8 mouse cellular contexts compared by ENCODE assay signal in the genomic region with DNA sequence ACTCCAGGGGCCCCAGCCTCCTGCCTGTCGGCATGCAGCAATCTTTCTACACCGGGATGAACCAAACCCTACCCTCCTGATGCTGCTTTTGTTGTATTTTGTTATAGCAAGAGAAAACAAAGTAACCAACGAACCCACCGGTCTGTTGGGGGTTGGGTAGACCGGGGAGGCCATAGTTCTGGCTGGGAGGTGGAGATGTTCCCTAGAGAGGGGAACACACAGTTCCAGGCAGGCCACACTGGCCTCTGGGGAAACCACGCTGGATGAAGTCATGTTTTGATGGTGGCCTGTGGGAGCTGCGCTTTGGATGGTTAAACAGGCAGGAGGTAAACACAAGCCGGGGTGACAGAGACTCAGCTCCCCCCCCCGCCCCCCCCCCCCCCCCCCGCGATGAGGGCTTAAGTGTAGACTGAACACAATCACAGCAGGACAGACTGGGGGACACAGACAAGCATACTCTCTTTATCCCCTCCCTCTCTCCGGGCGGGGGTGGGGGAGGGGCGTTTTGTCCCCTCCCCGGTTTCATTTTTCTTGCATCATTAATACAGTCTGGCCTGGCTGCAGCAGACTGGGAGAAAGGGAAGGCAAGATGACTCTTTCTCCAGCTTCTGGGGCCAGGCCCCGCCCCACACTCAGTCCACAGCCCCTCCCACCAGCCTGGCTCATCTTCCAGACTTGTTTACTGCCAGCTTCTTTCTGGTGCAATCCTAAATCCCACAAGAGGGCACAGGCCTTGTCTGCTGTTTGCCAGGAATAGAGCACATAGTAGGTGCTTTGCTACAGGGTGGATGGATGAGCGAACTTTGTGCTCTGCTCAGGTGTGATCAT. TPM values are rescaled to one million over a fixed set of nuclear protein-coding genes. Genes with fewer than 3 reads are reported as not detected.
A peak's percentile ranks its signal among the peaks of the same experiment; 100 is the strongest.
DNase-seq lines count a peak whose midpoint lies in the region; ATAC-seq and TF ChIP-seq lines count a peak whose summit lies in the region.

No protein-coding gene starts in this region.

- H3K27ac ChIP-seq in CH12.LX (ENCODE audit: insufficient read depth, low read depth), result no peak overlapping the region
- peak overlapping the region; percentile 52 for H3K27ac ChIP-seq in gastrocnemius, adult 2 months
- H3K27ac ChIP-seq in kidney, embryonic 14.5 days (ENCODE audit: low read depth, low read length), result no peak overlapping the region
- no peak overlapping the region for H3K27ac ChIP-seq in midbrain, embryonic 13.5 days

- H3K79me2 ChIP-seq in CH12.LX (replicated peaks; ENCODE audit: control insufficient read depth, extremely low read depth, insufficient read depth, poor library complexity, severe bottlenecking), result no peaks in the 10 kb centered on the region

- no peak for TF ChIP-seq CTCF in CH12.LX (conservative IDR thresholded peaks at IDR 0.05 in 1 of 2, IDR thresholded peaks at IDR 0.05 in 1 of 2; ENCODE audit: low read depth in 2 of 2, low read length in 2 of 2)
- no peak for TF ChIP-seq CTCF in gastrocnemius, adult 2 months (IDR thresholded peaks at IDR 0.05)

- no peak overlapping the region for H3K9ac ChIP-seq in CH12.LX (ENCODE audit: insufficient read depth, low read depth)
- no peak overlapping the region for H3K9ac ChIP-seq in kidney, embryonic 14.5 days (ENCODE audit: low read depth, low read length)
- H3K9ac ChIP-seq in midbrain, embryonic 13.5 days (replicated peaks), result 0 out of 2 replicates have a peak overlapping the region, but pooled peaks have one; percentile 32

- intact Hi-C loops in gastrocnemius, adult 2 months (cut with DNase I), result no loop called here

- DNase-seq in CH12.LX (ENCODE audit: extremely low read depth) (peak; percentile 30), R1 (ENCODE audit: low read depth, low spot score) (peak; percentile 55)
- peak; percentile 68 for DNase-seq in gastrocnemius, adult 2 months
- no peak for DNase-seq in cerebellum, adult 11 months
- DNase-seq in cerebellum, adult 18-20 months, result no peak
- no peak for DNase-seq in frontal cortex, postnatal 10 days (ENCODE audit: low spot score in 2 of 2)

- no peak overlapping the region for H3K4me3 ChIP-seq in CH12.LX (replicated peaks in 1 of 3; ENCODE audit: low read depth in 2 of 3, low read length in 2 of 3, poor library complexity in 1 of 3)
- peak overlapping the region; percentile 19; the same call in 1 of the 2 replicates for H3K4me3 ChIP-seq in gastrocnemius, adult 2 months
- no peak overlapping the region for H3K4me3 ChIP-seq in kidney, embryonic 14.5 days (ENCODE audit: low read length)
- H3K4me3 ChIP-seq in midbrain, embryonic 13.5 days (replicated peaks), result no peak overlapping the region

- TF ChIP-seq RAD21 in CH12.LX (IDR thresholded peaks at IDR 0.05; ENCODE audit: low read depth, low read length), result no peak

- in situ Hi-C loops in CH12.LX (cut with MboI; ENCODE audit: low pct_ligation_motif_present, low pct_unique_long_range_greater_than_20kb, low sequenced_read_pairs), result no loop called here

- no peak for TF ChIP-seq POLR2A in CH12.LX (IDR thresholded peaks at IDR 0.05; ENCODE audit: low read depth, low read length)

- dilution Hi-C loops in CH12.LX (cut with MboI; ENCODE audit: extremely low pct_ligation_motif_present, extremely low pct_unique_long_range_greater_than_20kb, low sequenced_read_pairs), result no loop called here

- WGBS in kidney, embryonic 14.5 days, result 35% methylated on average over 11 of the region's 17 CpGs
- WGBS in midbrain, embryonic 13.5 days, result 23% methylated on average over 14 of the region's 17 CpGs

- TF ChIP-seq EP300 in CH12.LX (IDR thresholded peaks at IDR 0.05; ENCODE audit: low read length), result no peak

- peak overlapping the region; percentile 13; the same call in 1 of the 2 replicates for H3K4me2 ChIP-seq in CH12.LX (ENCODE audit: insufficient read depth, low read depth, poor library complexity, severe bottlenecking)
- no peak overlapping the region for H3K4me2 ChIP-seq in kidney, embryonic 14.5 days (replicated peaks; ENCODE audit: low read depth, low read length)
- 0 out of 2 replicates have a peak overlapping the region, but pooled peaks have one; percentile 19 for H3K4me2 ChIP-seq in midbrain, embryonic 13.5 days (replicated peaks)

- H3K9me3 ChIP-seq in CH12.LX (replicated peaks; ENCODE audit: low read length), result peaks cover 8% of the 10 kb centered on the region
- no peaks in the 10 kb centered on the region; the same call in 1 of the 2 replicates for H3K9me3 ChIP-seq in kidney, embryonic 14.5 days (ENCODE audit: control insufficient read depth, low read length)
- peaks cover 3% of the 10 kb centered on the region; the same call in 1 of the 2 replicates for H3K9me3 ChIP-seq in midbrain, embryonic 13.5 days

- peaks cover 57% of the 10 kb centered on the region for H3K27me3 ChIP-seq in CH12.LX (replicated peaks)
- H3K27me3 ChIP-seq in kidney, embryonic 14.5 days (ENCODE audit: control insufficient read depth, insufficient read depth, low read length), result no peaks in the 10 kb centered on the region
- no peaks in the 10 kb centered on the region for H3K27me3 ChIP-seq in midbrain, embryonic 13.5 days

- peaks cover 4 to 10% of the 10 kb centered on the region in 2 experiments for H3K4me1 ChIP-seq in CH12.LX (ENCODE audit: control insufficient read depth in 1 of 2, insufficient read depth in 2 of 2)
- peaks cover 6% of the 10 kb centered on the region; the same call in 1 of the 2 replicates for H3K4me1 ChIP-seq in kidney, embryonic 14.5 days (ENCODE audit: control insufficient read depth, insufficient read depth, low read length)
- peaks cover 6% of the 10 kb centered on the region; the same call in 1 of the 2 replicates for H3K4me1 ChIP-seq in midbrain, embryonic 13.5 days (replicated peaks)

- peak; percentile 68; the same call in 1 of the 2 replicates for ATAC-seq in kidney, embryonic 14.5 days (ENCODE audit: low FRiP score, low TSS enrichment)
- no peak for ATAC-seq in midbrain, embryonic 13.5 days

- H3K36me3 ChIP-seq in CH12.LX (replicated peaks in 1 of 2; ENCODE audit: control insufficient read depth in 1 of 2, insufficient read depth in 1 of 2, low read length in 1 of 2), result no peaks in the 10 kb centered on the region
- no peaks in the 10 kb centered on the region for H3K36me3 ChIP-seq in kidney, embryonic 14.5 days (ENCODE audit: control insufficient read depth, insufficient read depth, low read length)
- H3K36me3 ChIP-seq in midbrain, embryonic 13.5 days, result no peaks in the 10 kb centered on the region

TF ChIP-seq in CH12.LX, 34 proteins besides CTCF, POLR2A, EP300 and RAD21:
- TF ChIP-seq ZC3H11A (IDR thresholded peaks at IDR 0.05; ENCODE audit: low read depth, low read length) (no peak), CHD2 (IDR thresholded peaks at IDR 0.05; ENCODE audit: low read length) (0 out of 2 replicates have a peak, but pooled peaks have one; percentile 13), ZKSCAN1 (IDR thresholded peaks at IDR 0.05; ENCODE audit: borderline replicate concordance, low read depth, low read length) (peak; percentile 82), ETS1 (conservative IDR thresholded peaks at IDR 0.05; ENCODE audit: low read depth, low read length) (peak; percentile 19; the same call in 1 of the 2 replicates), MYC (IDR thresholded peaks at IDR 0.05; ENCODE audit: low read depth, low read length) (no peak)

RNA-seq across cellular contexts. Expression of a gene that starts 30.2 kb away (rescaled TPM):
- not detected in 2 replicates for total RNA-seq in CH12.LX (2012; rRNA removed)
- not detected in 2 replicates for total RNA-seq in CH12.LX (2014; rRNA removed)
- not detected in 2 replicates for polyA plus RNA-seq in CH12.LX (2012; ENCODE audit: insufficient read length, low read depth)
- under 1 TPM; 0.77 to 0.84 TPM for total RNA-seq in gastrocnemius, adult 2 months (2021)
- polyA plus RNA-seq in kidney, embryonic 14.5 days (2014; fragmentation: Nextera tagmentation; extraction: Ambion mirVana), result 0.81 and 0.89 TPM in 2 replicates
- polyA plus RNA-seq in midbrain, embryonic 13.5 days (2015; fragmentation: Nextera tagmentation; extraction: Ambion mirVana), result 0.08 TPM in 1 of 2 replicates, not detected in the other

RNA-seq across cellular contexts. Expression of a gene that starts 37.6 kb away (rescaled TPM):
- total RNA-seq in CH12.LX (2012; rRNA removed) (not detected in 2 replicates), CH12.LX (2014; rRNA removed) (not detected in 2 replicates)
- polyA plus RNA-seq in CH12.LX (2012; ENCODE audit: insufficient read length, low read depth), result not detected in 2 replicates
- not detected for total RNA-seq in gastrocnemius, adult 2 months (2021)
- 0.49 TPM in 1 of 2 replicates, not detected in the other for polyA plus RNA-seq in kidney, embryonic 14.5 days (2014; fragmentation: Nextera tagmentation; extraction: Ambion mirVana)
- polyA plus RNA-seq in midbrain, embryonic 13.5 days (2015; fragmentation: Nextera tagmentation; extraction: Ambion mirVana), result 0.22 and 0.26 TPM in 2 replicates

RNA-seq across cellular contexts. Expression of a gene that starts 53.5 kb away (rescaled TPM):
- total RNA-seq in CH12.LX (2012; rRNA removed) (21.2 and 23.8 TPM in 2 replicates), CH12.LX (2014; rRNA removed) (40.2 and 41.2 TPM in 2 replicates)
- 46.6 and 53.9 TPM in 2 replicates for polyA plus RNA-seq in CH12.LX (2012; ENCODE audit: insufficient read length, low read depth)
- 10 to 100 TPM; 19.8 to 26.1 TPM for total RNA-seq in gastrocnemius, adult 2 months (2021)
- 24.1 and 37.3 TPM in 2 replicates for polyA plus RNA-seq in kidney, embryonic 14.5 days (2014; fragmentation: Nextera tagmentation; extraction: Ambion mirVana)
- polyA plus RNA-seq in midbrain, embryonic 13.5 days (2015; fragmentation: Nextera tagmentation; extraction: Ambion mirVana), result 24.3 and 24.7 TPM in 2 replicates

Comparison
In these comparisons a context has a peak if more than half of its experiments do, and no peak if none do; other contexts are left out.
1. DNase-seq: peak in CH12.LX (single experiment), R1 (single experiment) and gastrocnemius, adult 2 months (single experiment); none in cerebellum, adult 11 months (single experiment), cerebellum, adult 18-20 months (0 of 2) and frontal cortex, postnatal 10 days (0 of 2).